Mouse (Mus musculus) C2C12 (cell line): ENCODE results near the gene Atp2c1. TPM values are rescaled to one million over a fixed set of nuclear protein-coding genes. Genes with fewer than 3 reads are reported as not detected.

Experiments used
- H3K27me3 ChIP-seq: one replicate; pipeline ENCODE4 v1.6.1; 2011; ENCODE audit not compliant: control insufficient read depth, insufficient read depth, insufficient read length
- H3K36me3 ChIP-seq: one replicate; pipeline ENCODE4 v1.6.1; 2011; ENCODE audit not compliant: control insufficient read depth, insufficient read depth
- H3K4me3 ChIP-seq: one replicate; pipeline ENCODE4 v1.5.1; 2011; ENCODE audit warnings: mild to moderate bottlenecking, control low read depth; ENCODE audit not compliant: poor library complexity, insufficient read depth, severe bottlenecking
- H3K79me2 ChIP-seq: one replicate; pipeline ENCODE4 v1.6.1; 2011; ENCODE audit not compliant: control insufficient read depth, insufficient read depth
- H3K79me3 ChIP-seq: one replicate; pipeline ENCODE4 v1.6.1; 2011; ENCODE audit warnings: low read depth, control low read depth
- H3ac ChIP-seq: one replicate; pipeline ENCODE3; 2011; ENCODE audit warnings: low read depth; ENCODE audit not compliant: control insufficient read depth, insufficient read length
- CEBPB ChIP-seq: IDR thresholded peaks from one replicate; pipeline ENCODE4 v1.6.1; 2011; ENCODE audit warnings: low read depth, mild to moderate bottlenecking, control low read depth, moderate library complexity
- CTCF ChIP-seq: IDR thresholded peaks from one replicate; pipeline ENCODE4 v1.5.1; 2011; ENCODE audit not compliant: control insufficient read depth, insufficient read depth, insufficient read length
- FOSL1 ChIP-seq: IDR thresholded peaks from one replicate; pipeline ENCODE4 v1.8.0; 2011; ENCODE audit warnings: mild to moderate bottlenecking, low read length; ENCODE audit not compliant: poor library complexity, insufficient read depth, severe bottlenecking
- MAX ChIP-seq: IDR thresholded peaks from one replicate; pipeline ENCODE4 v1.6.1; 2011; ENCODE audit warnings: mild to moderate bottlenecking, control low read depth
- MYOD1 ChIP-seq: IDR thresholded peaks from one replicate; pipeline ENCODE4 v1.6.1; 2011; ENCODE audit warnings: low read depth; ENCODE audit not compliant: control insufficient read depth, insufficient read length
- MYOG ChIP-seq: IDR thresholded peaks from one replicate; pipeline ENCODE4 v1.6.1; 2011; ENCODE audit not compliant: control insufficient read depth, insufficient read length; ENCODE audit errors: extremely low read depth
- USF1 ChIP-seq: IDR thresholded peaks from one replicate; pipeline ENCODE4 v1.6.1; 2011; ENCODE audit warnings: low read depth, mild to moderate bottlenecking, control low read depth, moderate library complexity
- polyA plus RNA-seq: library from polyadenylated mRNA; unstranded; fragments of >200 nt; fragmentation: generic; extraction: Trizol; gene quantifications from one replicate; pipeline ENCODE4 v1.2.1, GENCODE M21; 2012; ENCODE audit warnings: missing spikeins

Atp2c1 gene
- polyA plus RNA-seq, 1 experiment, result 20.7 TPM

DNA sequence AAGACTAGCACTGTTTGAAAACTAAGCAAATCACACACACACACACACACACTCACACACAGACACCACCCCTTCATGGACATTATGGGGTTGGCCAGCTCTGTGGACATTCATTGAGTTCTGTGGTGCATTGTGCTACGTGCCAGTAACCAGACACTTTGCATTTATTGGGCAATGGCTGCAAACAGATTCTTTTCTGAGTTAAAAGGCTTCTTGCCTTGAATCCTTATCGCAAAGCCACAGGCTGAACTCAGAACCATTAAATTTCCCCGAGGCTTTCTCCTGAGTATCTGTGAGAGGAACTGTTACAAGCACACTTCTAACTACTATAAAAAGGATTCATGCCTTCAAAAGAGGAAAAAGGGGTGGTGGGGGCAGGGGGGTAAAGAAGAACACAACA, 5.1 kb downstream of the Atp2c1 start:
- no peak for TF ChIP-seq USF1
- TF ChIP-seq CEBPB, result no peak
- TF ChIP-seq CTCF, result no peak
- no peak for TF ChIP-seq FOSL1
- TF ChIP-seq MYOD1, result no peak
- TF ChIP-seq MAX, result no peak
- no peak for TF ChIP-seq MYOG

GRCm38 (mm10) chr9:105520776-105521552, 6.2 kb downstream of the Atp2c1 start:
- TF ChIP-seq MYOG, result no peak
- Histone ChIP-seq H3K36me3 (no peaks in the 10 kb centered on the region), H3K27me3 (peaks cover 9% of the 10 kb centered on the region), H3K4me3 (no peak overlapping the region), H3ac (no peak overlapping the region), H3K79me2 (no peaks in the 10 kb centered on the region), H3K79me3 (no peaks in the 10 kb centered on the region)

More for the DNA sequence above, 5.1 kb downstream of the Atp2c1 start:
- Histone ChIP-seq H3K27me3 (peaks cover 2% of the 10 kb centered on the region), H3K79me3 (no peaks in the 10 kb centered on the region), H3K36me3 (no peaks in the 10 kb centered on the region), H3ac (no peak overlapping the region), H3K4me3 (no peak overlapping the region), H3K79me2 (no peaks in the 10 kb centered on the region)

- TF ChIP-seq USF1 (no peak), CEBPB (no peak), MAX (no peak), FOSL1 (no peak), MYOG (no peak), CTCF (no peak), MYOD1 (no peak)
- H3K36me3 ChIP-seq, result no peaks in the 10 kb centered on the region
- no peak overlapping the region for H3K4me3 ChIP-seq
- H3K27me3 ChIP-seq, result peaks cover 9% of the 10 kb centered on the region
- H3K79me2 ChIP-seq, result no peaks in the 10 kb centered on the region
- no peaks in the 10 kb centered on the region for H3K79me3 ChIP-seq
- no peak overlapping the region for H3ac ChIP-seq
These were observed 7.7 kb downstream of the Atp2c1 start for GRCm38 (mm10) chr9:105519278-105519883.

- TF ChIP-seq CEBPB (no peak), MYOG (no peak), MAX (no peak), USF1 (no peak), MYOD1 (no peak), FOSL1 (no peak), CTCF (no peak)
- no peaks in the 10 kb centered on the region for H3K36me3 ChIP-seq
- H3K79me2 ChIP-seq, result no peaks in the 10 kb centered on the region
- no peak overlapping the region for H3ac ChIP-seq
- H3K27me3 ChIP-seq, result no peaks in the 10 kb centered on the region
- H3K79me3 ChIP-seq, result no peaks in the 10 kb centered on the region
- no peak overlapping the region for H3K4me3 ChIP-seq
These were observed 23.4 kb downstream of the Atp2c1 start for GRCm38 (mm10) chr9:105503690-105504089.

DNA sequence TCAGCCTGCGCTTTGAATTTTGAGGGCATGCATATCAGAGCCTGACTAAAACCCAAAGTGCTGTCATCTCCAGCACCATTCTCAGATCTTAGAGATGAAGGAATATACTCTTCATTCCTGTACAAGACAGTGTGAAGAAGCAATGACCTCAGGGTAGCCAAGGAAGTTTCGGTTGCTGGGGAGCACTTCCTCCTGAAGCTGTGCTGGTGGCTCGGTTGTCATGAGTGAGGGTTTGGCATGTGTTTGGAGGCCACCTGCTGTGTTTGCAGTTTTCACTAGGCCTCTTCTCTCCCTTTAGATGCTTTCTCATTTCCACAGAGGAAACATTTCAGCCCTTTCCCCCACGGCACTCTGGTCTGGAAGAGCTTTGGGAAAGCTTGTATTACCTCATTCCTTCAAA, 24.7 kb downstream of the Atp2c1 start:
- TF ChIP-seq MYOD1, result no peak
- no peak for TF ChIP-seq FOSL1
- TF ChIP-seq CTCF, result no peak
- no peak for TF ChIP-seq MYOG
- no peak for TF ChIP-seq USF1
- TF ChIP-seq CEBPB, result no peak
- no peak for TF ChIP-seq MAX
- no peaks in the 10 kb centered on the region for H3K79me2 ChIP-seq
- H3K27me3 ChIP-seq, result no peaks in the 10 kb centered on the region

More for the DNA sequence above, 24.7 kb downstream of the Atp2c1 start:
- Histone ChIP-seq H3K36me3 (no peaks in the 10 kb centered on the region), H3ac (no peak overlapping the region), H3K79me3 (no peaks in the 10 kb centered on the region), H3K4me3 (no peak overlapping the region)
